Comparison of ENCODE assay signal across 10 mouse cellular contexts in the genomic region with DNA sequence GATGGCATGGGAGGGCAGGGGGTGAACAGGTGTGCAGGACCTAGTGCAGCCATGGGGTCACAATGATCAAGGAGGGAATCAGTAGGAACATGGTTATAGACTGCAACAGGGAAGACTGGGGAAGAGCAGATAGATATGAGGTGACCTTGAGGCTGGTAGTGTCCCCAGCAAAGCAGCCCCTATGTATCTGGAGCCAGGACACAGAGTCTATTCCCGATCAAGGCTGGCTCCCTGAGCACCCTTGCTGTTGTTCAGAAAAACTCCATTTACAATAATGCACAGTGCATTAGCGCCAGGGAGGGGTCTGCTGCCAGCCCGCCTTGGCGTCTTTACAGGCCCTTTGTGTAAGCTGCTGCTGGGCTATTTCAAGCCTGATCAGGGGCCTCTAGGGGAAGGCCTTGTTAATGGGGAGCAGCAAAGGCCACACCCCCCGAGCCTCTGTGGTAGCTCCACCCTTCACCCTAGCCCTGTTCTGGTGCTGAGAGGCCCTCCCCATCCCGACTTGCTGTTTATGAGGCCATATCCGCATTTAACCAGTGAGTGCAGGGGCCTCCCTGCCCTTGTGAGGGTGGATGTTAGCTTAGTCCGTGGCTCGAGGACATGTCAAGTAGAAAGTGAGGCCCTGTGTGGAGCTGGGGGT. TPM values are rescaled to one million over a fixed set of nuclear protein-coding genes. Genes with fewer than 3 reads are reported as not detected.
DNase-seq lines count a peak whose midpoint lies in the region; ATAC-seq lines count a peak whose summit lies in the region.
"Had no signal": no experiment of that assay in that cellular context is flagged by ENCODE, and none has a peak within 500 bp of the region (broad histone marks: within the 10 kb centered on the region; RNA-seq: fewer than 3 reads in every experiment).

No protein-coding gene starts in this region.

- intact Hi-C loops in left cerebral cortex, postnatal 4 days (cut with DNase I): no loop called here
- intact Hi-C loops in left cerebral cortex, postnatal 10 days (cut with DNase I): no loop called here

- H3K27ac ChIP-seq in forebrain, embryonic 11.5 days (ENCODE audit: low read depth, low read length): no peak overlapping the region
- no peak overlapping the region for H3K27ac ChIP-seq in hindbrain, embryonic 13.5 days
- H3K27ac ChIP-seq in neural tube, embryonic 12.5 days: no peak overlapping the region

- no peak overlapping the region for H3K4me3 ChIP-seq in forebrain, embryonic 11.5 days (ENCODE audit: low read depth, low read length)
- no peak overlapping the region for H3K4me3 ChIP-seq in hindbrain, embryonic 13.5 days
- no peak overlapping the region for H3K4me3 ChIP-seq in neural tube, embryonic 12.5 days

- no peaks in the 10 kb centered on the region for H3K27me3 ChIP-seq in forebrain, embryonic 11.5 days (ENCODE audit: control insufficient read depth, insufficient read depth, low read length)
- H3K27me3 ChIP-seq in hindbrain, embryonic 13.5 days: 0 out of 2 replicates have a peak, but pooled peaks cover under 1% of the 10 kb centered on the region
- no peaks in the 10 kb centered on the region for H3K27me3 ChIP-seq in neural tube, embryonic 12.5 days (replicated peaks)

- peak; percentile 63; the same call in 1 of the 2 replicates for ATAC-seq in forebrain, embryonic 11.5 days (replicated peaks; ENCODE audit: low FRiP score)
- peak; percentile 46; the same call in 1 of the 2 replicates for ATAC-seq in hindbrain, embryonic 13.5 days (ENCODE audit: low FRiP score)
- ATAC-seq in neural tube, embryonic 12.5 days (ENCODE audit: low FRiP score, low read depth): peak; percentile 44; the same call in 1 of the 2 replicates

- DNase-seq in left cerebral cortex, postnatal 4 days: peak; percentile 44
- no peak for DNase-seq in left cerebral cortex, postnatal 10 days (ENCODE audit: extremely low spot score in 1 of 2, low spot score in 2 of 2)
- DNase-seq in forebrain, embryonic 11.5 days (ENCODE audit: low spot score): peak; percentile 71
- DNase-seq in ovary, postnatal 36 days (ENCODE audit: low spot score): no peak
- no peak for DNase-seq in ovary, postnatal 14 days (ENCODE audit: low spot score)
- no peak for DNase-seq in urinary bladder, postnatal 4 days (ENCODE audit: low spot score in 2 of 2)
- DNase-seq: cerebellum, adult 9-11 months had no signal

- peak overlapping the region; percentile 9; the same call in 1 of the 2 replicates for H3K4me2 ChIP-seq in forebrain, embryonic 11.5 days (ENCODE audit: low read depth, low read length, severe bottlenecking)
- no peak overlapping the region for H3K4me2 ChIP-seq in hindbrain, embryonic 13.5 days
- no peak overlapping the region; the same call in 1 of the 2 replicates for H3K4me2 ChIP-seq in neural tube, embryonic 12.5 days (replicated peaks)

- peaks cover 3% of the 10 kb centered on the region; the same call in 1 of the 2 replicates for H3K4me1 ChIP-seq in forebrain, embryonic 11.5 days (replicated peaks; ENCODE audit: control insufficient read depth, insufficient read depth, low read length)
- peaks cover 11% of the 10 kb centered on the region for H3K4me1 ChIP-seq in hindbrain, embryonic 13.5 days (replicated peaks)
- peaks cover 10% of the 10 kb centered on the region for H3K4me1 ChIP-seq in neural tube, embryonic 12.5 days

- H3K9ac ChIP-seq in forebrain, embryonic 11.5 days (ENCODE audit: low read length): peak overlapping the region; percentile 27; the same call in 1 of the 2 replicates
- H3K9ac ChIP-seq in hindbrain, embryonic 13.5 days: peak overlapping the region; percentile 0; the same call in 1 of the 2 replicates
- H3K9ac ChIP-seq in neural tube, embryonic 12.5 days: peak overlapping the region; percentile 8; the same call in 1 of the 2 replicates

- no peaks in the 10 kb centered on the region for H3K36me3 ChIP-seq in forebrain, embryonic 11.5 days (ENCODE audit: control insufficient read depth, insufficient read depth, low read length)
- no peaks in the 10 kb centered on the region for H3K36me3 ChIP-seq in hindbrain, embryonic 13.5 days
- no peaks in the 10 kb centered on the region for H3K36me3 ChIP-seq in neural tube, embryonic 12.5 days

- no peaks in the 10 kb centered on the region for H3K9me3 ChIP-seq in forebrain, embryonic 11.5 days (ENCODE audit: control insufficient read depth, low read length)
- H3K9me3 ChIP-seq in hindbrain, embryonic 13.5 days: no peaks in the 10 kb centered on the region
- H3K9me3 ChIP-seq in neural tube, embryonic 12.5 days: no peaks in the 10 kb centered on the region

- WGBS in forebrain, embryonic 11.5 days: 25% methylated on average over 9 of the region's 9 CpGs
- WGBS in hindbrain, embryonic 13.5 days: 19% methylated on average over 9 of the region's 9 CpGs
- 8% methylated on average over 9 of the region's 9 CpGs for WGBS in neural tube, embryonic 12.5 days

RNA-seq across cellular contexts. Expression of a gene that starts 7.9 kb away (rescaled TPM):
- 1 to 10 TPM in 1 of 2 experiments, under 1 TPM in 1; 0.70 to 1.6 TPM for total RNA-seq in left cerebral cortex, postnatal 4 days (2021)
- total RNA-seq in left cerebral cortex, postnatal 10 days (2021): 1 to 10 TPM in 1 of 2 experiments, under 1 TPM in 1; 0.39 to 4.8 TPM
- polyA plus RNA-seq in forebrain, embryonic 11.5 days (2014; fragmentation: Nextera tagmentation; extraction: Ambion mirVana): 0.12 and 0.29 TPM in 2 replicates
- 1.1 and 2.0 TPM in 2 replicates for polyA plus RNA-seq in hindbrain, embryonic 13.5 days (2015; fragmentation: Nextera tagmentation; extraction: Ambion mirVana)
- polyA plus RNA-seq in neural tube, embryonic 12.5 days (2016; fragmentation: Nextera tagmentation; extraction: Ambion mirVana): 0.38 and 0.51 TPM in 2 replicates
- total RNA-seq: heart, postnatal 10 days had no signal

RNA-seq across cellular contexts. Expression of a gene that starts 28.8 kb away (rescaled TPM):
- total RNA-seq in left cerebral cortex, postnatal 4 days (2021): 100 to 1,000 TPM in 1 of 2 experiments, 10 to 100 TPM in 1; 96.9 to 103 TPM
- 10 to 100 TPM; 53.7 to 62.9 TPM for total RNA-seq in left cerebral cortex, postnatal 10 days (2021)
- 4.4 and 4.7 TPM in 2 replicates for polyA plus RNA-seq in forebrain, embryonic 11.5 days (2014; fragmentation: Nextera tagmentation; extraction: Ambion mirVana)
- 9.7 and 10.2 TPM in 2 replicates for polyA plus RNA-seq in hindbrain, embryonic 13.5 days (2015; fragmentation: Nextera tagmentation; extraction: Ambion mirVana)
- 13.0 and 15.2 TPM in 2 replicates for polyA plus RNA-seq in neural tube, embryonic 12.5 days (2016; fragmentation: Nextera tagmentation; extraction: Ambion mirVana)

RNA-seq across cellular contexts. Expression of a gene that starts 34.7 kb away (rescaled TPM):
- total RNA-seq in left cerebral cortex, postnatal 4 days (2021): under 1 TPM; 0.58 to 0.72 TPM
- under 1 TPM; 0.34 to 0.55 TPM for total RNA-seq in left cerebral cortex, postnatal 10 days (2021)
- 0.24 TPM in 1 of 2 replicates, not detected in the other for polyA plus RNA-seq in forebrain, embryonic 11.5 days (2014; fragmentation: Nextera tagmentation; extraction: Ambion mirVana)
- polyA plus RNA-seq in hindbrain, embryonic 13.5 days (2015; fragmentation: Nextera tagmentation; extraction: Ambion mirVana): 0.38 and 0.45 TPM in 2 replicates
- polyA plus RNA-seq in neural tube, embryonic 12.5 days (2016; fragmentation: Nextera tagmentation; extraction: Ambion mirVana): 0.18 TPM in 1 of 2 replicates, not detected in the other
- total RNA-seq: heart, postnatal 10 days had no signal

Comparison
In these comparisons a context has a peak if more than half of its experiments do, and no peak if none do; other contexts are left out.
1. DNase-seq: peak in left cerebral cortex, postnatal 4 days (single experiment) and forebrain, embryonic 11.5 days (single experiment); none in left cerebral cortex, postnatal 10 days (0 of 2), ovary, postnatal 36 days (single experiment), ovary, postnatal 14 days (single experiment) and urinary bladder, postnatal 4 days (0 of 2).
2. Peak in every context shown above with its lines, with median percentiles within 50 percentile points of each other: ATAC-seq and H3K9ac ChIP-seq.